Mouse (Mus musculus): Measurements from ENCODE around the gene Maml3.

Maml3 gene

GRCm38 (mm10) chr3:51913498-51913897 is 191.4 kb downstream of the Maml3 start:
- no peak for DNase-seq (ENCODE audit: low spot score in 2 of 2)

GRCm38 (mm10) chr3:51912214-51912613 is 192.7 kb downstream of the Maml3 start:
- no peak for DNase-seq (ENCODE audit: low spot score in 2 of 2)

- DNase-seq (ENCODE audit: low spot score in 2 of 2), result no peak
Measured at GRCm38 (mm10) chr3:51908437-51908990, 196.4 kb downstream of the Maml3 start.

- DNase-seq (ENCODE audit: low spot score in 2 of 2), result no peak
Measured at GRCm38 (mm10) chr3:51907113-51907860, 197.6 kb downstream of the Maml3 start.

- no peak for DNase-seq (ENCODE audit: low spot score in 2 of 2)
Measured at GRCm38 (mm10) chr3:51905903-51906302, 199.0 kb downstream of the Maml3 start.

- no peak for DNase-seq (ENCODE audit: low spot score in 2 of 2)
Measured at GRCm38 (mm10) chr3:51904357-51904855, 200.5 kb downstream of the Maml3 start.

GRCm38 (mm10) chr3:51901151-51901550 is 203.7 kb downstream of the Maml3 start:
- DNase-seq (ENCODE audit: low spot score in 2 of 2), result no peak

- no peak for DNase-seq (ENCODE audit: low spot score in 2 of 2)
Measured at GRCm38 (mm10) chr3:51894514-51894913, 210.4 kb downstream of the Maml3 start.

GRCm38 (mm10) chr3:51891562-51892119 is 213.2 kb downstream of the Maml3 start:
- DNase-seq (ENCODE audit: low spot score in 2 of 2), result no peak

- no peak for DNase-seq (ENCODE audit: low spot score in 2 of 2)
Measured at GRCm38 (mm10) chr3:51890181-51890580, 214.7 kb downstream of the Maml3 start.

- DNase-seq (ENCODE audit: low spot score in 2 of 2), result no peak
Measured at GRCm38 (mm10) chr3:51889776-51890175, 215.1 kb downstream of the Maml3 start.

- no peak for DNase-seq (ENCODE audit: low spot score in 2 of 2)
Measured at GRCm38 (mm10) chr3:51888662-51889433, 216.0 kb downstream of the Maml3 start.

- DNase-seq (ENCODE audit: low spot score in 2 of 2), result no peak
Measured at GRCm38 (mm10) chr3:51888295-51888661, 216.6 kb downstream of the Maml3 start.

GRCm38 (mm10) chr3:51885920-51886319 is 219.0 kb downstream of the Maml3 start:
- DNase-seq (ENCODE audit: low spot score in 2 of 2), result no peak

- DNase-seq (ENCODE audit: low spot score in 2 of 2), result no peak
Measured at GRCm38 (mm10) chr3:51885487-51885886, 219.4 kb downstream of the Maml3 start.

GRCm38 (mm10) chr3:51881981-51882380 is 222.9 kb downstream of the Maml3 start:
- DNase-seq (ENCODE audit: low spot score in 2 of 2), result no peak

- no peak for DNase-seq (ENCODE audit: low spot score in 2 of 2)
Measured at GRCm38 (mm10) chr3:51881393-51881792, 223.5 kb downstream of the Maml3 start.

GRCm38 (mm10) chr3:51880506-51881036 is 224.3 kb downstream of the Maml3 start:
- DNase-seq (ENCODE audit: low spot score in 2 of 2), result no peak

- DNase-seq (ENCODE audit: low spot score in 2 of 2), result no peak
Measured at GRCm38 (mm10) chr3:51879211-51879610, 225.7 kb downstream of the Maml3 start.

GRCm38 (mm10) chr3:51878577-51878976 is 226.3 kb downstream of the Maml3 start:
- DNase-seq (ENCODE audit: low spot score in 2 of 2), result no peak

GRCm38 (mm10) chr3:51876729-51877128 is 228.1 kb downstream of the Maml3 start:
- DNase-seq (ENCODE audit: low spot score in 2 of 2), result no peak

GRCm38 (mm10) chr3:51875629-51876028 is 229.2 kb downstream of the Maml3 start:
- no peak for DNase-seq (ENCODE audit: low spot score in 2 of 2)

All from spleen, postnatal 4 days (tissue).